Mouse (Mus musculus) c-Kit-positive CD71-positive TER-119-negative erythroid progenitor cells, embryonic 14.5 days (primary cell): ENCODE data around the gene Cpne8.
"Not testable (repeated sequence)": the region's sequence is repeated elsewhere in the genome, so short reads cannot be mapped to it uniquely, and the experiment has no call there.

ENCODE experiments used
- DNase-seq: peaks from one replicate; pipeline ENCODE4 v3.0.0-alpha.2; 2013; ENCODE audit warnings: low read depth

Gene Cpne8

GRCm38 (mm10) chr15:90610767-90611166, 68.5 kb downstream of the Cpne8 start:
- DNase-seq, result not testable (repeated sequence)

GRCm38 (mm10) chr15:90609836-90610415, 69.3 kb downstream of the Cpne8 start:
- no peak for DNase-seq

- DNase-seq, result no peak
Measured at GRCm38 (mm10) chr15:90608368-90608767, 70.9 kb downstream of the Cpne8 start.

GRCm38 (mm10) chr15:90607181-90607580, 72.1 kb downstream of the Cpne8 start:
- no peak for DNase-seq

GRCm38 (mm10) chr15:90603676-90604075, 75.6 kb downstream of the Cpne8 start:
- DNase-seq, result no peak

- DNase-seq, result no peak
Measured at GRCm38 (mm10) chr15:90597715-90598497, 81.3 kb downstream of the Cpne8 start.

GRCm38 (mm10) chr15:90595592-90595991, 83.6 kb downstream of the Cpne8 start:
- DNase-seq, result no peak

- no peak for DNase-seq
Measured at GRCm38 (mm10) chr15:90589587-90589986, 89.6 kb downstream of the Cpne8 start.

- DNase-seq, result no peak
Measured at GRCm38 (mm10) chr15:90577402-90577801, 101.8 kb downstream of the Cpne8 start.

- no peak for DNase-seq
Measured at GRCm38 (mm10) chr15:90569246-90569645, 110.0 kb downstream of the Cpne8 start.

- no peak for DNase-seq
Measured at GRCm38 (mm10) chr15:90568050-90568449, 111.2 kb downstream of the Cpne8 start.

- no peak for DNase-seq
Measured at GRCm38 (mm10) chr15:90563996-90564395, 115.2 kb downstream of the Cpne8 start.

- no peak for DNase-seq
Measured at GRCm38 (mm10) chr15:90561613-90562012, 117.6 kb downstream of the Cpne8 start.

GRCm38 (mm10) chr15:90548589-90548988, 130.6 kb downstream of the Cpne8 start:
- DNase-seq, result no peak

GRCm38 (mm10) chr15:90543447-90543846, 135.8 kb downstream of the Cpne8 start:
- no peak for DNase-seq

GRCm38 (mm10) chr15:90542126-90542525, 137.1 kb downstream of the Cpne8 start:
- no peak for DNase-seq

- DNase-seq, result no peak
Measured at GRCm38 (mm10) chr15:90536311-90537202, 142.7 kb downstream of the Cpne8 start.

- no peak for DNase-seq
Measured at GRCm38 (mm10) chr15:90535730-90536129, 143.5 kb downstream of the Cpne8 start.

- no peak for DNase-seq
Measured at GRCm38 (mm10) chr15:90512769-90513168, 166.5 kb downstream of the Cpne8 start.

- DNase-seq, result no peak
Measured at GRCm38 (mm10) chr15:90497080-90497479, 182.2 kb downstream of the Cpne8 start.

- DNase-seq, result no peak
Measured at GRCm38 (mm10) chr15:90491558-90491957, 187.7 kb downstream of the Cpne8 start.

- no peak for DNase-seq
Measured at GRCm38 (mm10) chr15:90490186-90490585, 189.0 kb downstream of the Cpne8 start.

GRCm38 (mm10) chr15:90470561-90470960, 208.7 kb downstream of the Cpne8 start:
- DNase-seq, result not testable (repeated sequence)
